Mouse (Mus musculus) olfactory bulb, adult 2 months (tissue): ENCODE data around the gene Ip6k3.

ENCODE experiments used
- CTCF ChIP-seq: fragments of 200-500 bp; IDR thresholded peaks from 2 replicates; pipeline ENCODE4 v1.5.1; 2012; ENCODE audit warnings: low read depth, mild to moderate bottlenecking, low read length, moderate library complexity; ENCODE audit not compliant: insufficient read depth
- POLR2A ChIP-seq: fragments of 200-500 bp; IDR thresholded peaks from 2 replicates; pipeline ENCODE4 v1.6.1; 2012; ENCODE audit warnings: mild to moderate bottlenecking, low read depth, low read length, moderate library complexity; ENCODE audit not compliant: insufficient read depth

- no peak for TF ChIP-seq CTCF
- TF ChIP-seq POLR2A = no peak
Observed at GRCm38 (mm10) chr17:27182401-27182800, 14.8 kb upstream of the Ip6k3 start.
